Mouse (Mus musculus) brain, embryonic 14.5 days (tissue): ENCODE measurements around the gene Tlx1.

Source experiments
- CTCF ChIP-seq: fragments of 200-500 bp; IDR thresholded peaks from 2 replicates; pipeline ENCODE4 v1.5.1; 2012; ENCODE audit warnings: inconsistent platforms, mild to moderate bottlenecking, moderate library complexity, borderline replicate concordance; ENCODE audit not compliant: insufficient read depth, insufficient read length; ENCODE audit errors: extremely low read depth
- POLR2A ChIP-seq: fragments of 200-500 bp; IDR thresholded peaks from 2 replicates; pipeline ENCODE4 v1.6.1; 2012; ENCODE audit warnings: mild to moderate bottlenecking, inconsistent platforms, borderline replicate concordance; ENCODE audit not compliant: poor library complexity, insufficient read depth, insufficient read length, severe bottlenecking; ENCODE audit errors: extremely low read depth

- peak; percentile 6; the same call in 1 of the 2 replicates for TF ChIP-seq CTCF
- TF ChIP-seq POLR2A: no peak
These were observed 38.0 kb upstream of the Tlx1 start for GRCm38 (mm10) chr19:45112444-45112843.
